Mouse (Mus musculus): ENCODE data around the gene Gm37240.

DNA sequence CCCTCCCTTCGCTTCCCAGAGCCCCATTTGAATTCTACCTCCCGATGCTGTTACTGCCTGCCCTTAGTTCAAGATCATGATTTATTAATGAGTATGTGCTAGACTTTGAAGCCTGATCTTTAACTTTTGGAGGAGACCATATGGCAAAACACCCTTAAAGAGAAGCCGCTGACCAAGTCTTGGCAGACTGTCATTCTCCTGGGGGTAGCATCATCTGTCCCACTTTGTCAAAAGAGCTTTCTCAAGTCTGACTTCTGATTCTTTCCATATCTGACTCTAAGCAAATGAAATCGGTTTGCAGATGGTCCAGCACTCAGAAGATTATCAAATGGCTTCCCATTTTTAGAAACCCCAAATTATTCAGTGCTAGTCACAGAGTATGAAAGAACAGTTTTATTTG lies 97.6 kb downstream of the Gm37240 start:
- no peak for TF ChIP-seq CTCF (IDR thresholded peaks at IDR 0.05; ENCODE audit: control insufficient read depth, insufficient read depth, low read length)
- no peak for TF ChIP-seq POLR2A (IDR thresholded peaks at IDR 0.05; ENCODE audit: borderline replicate concordance, control insufficient read depth, low read depth, low read length)
